Mouse (Mus musculus) E14TG2a.4 (cell line): Measurements from ENCODE around the gene Dpp6.

Experiments used
- CTCF ChIP-seq: conservative IDR thresholded peaks from 2 replicates; pipeline ENCODE4 v1.5.1; 2014; ENCODE audit warnings: low read length
- NANOG ChIP-seq: IDR thresholded peaks from 2 replicates; pipeline ENCODE4 v1.6.1; 2014; ENCODE audit warnings: borderline replicate concordance, low read length, mixed read lengths
- POU5F1 ChIP-seq: IDR thresholded peaks from 2 replicates; pipeline ENCODE4 v1.6.1; 2014; ENCODE audit warnings: low read length, borderline replicate concordance

- TF ChIP-seq CTCF (peak; percentile 82), POU5F1 (no peak), NANOG (no peak)
These were observed 599.6 kb downstream of the Dpp6 start for GRCm38 (mm10) chr5:27416571-27416970.
